Mouse (Mus musculus) c-Kit-positive CD71-positive TER-119-positive erythroid progenitor cells, embryonic 14.5 days (primary cell): Measurements from ENCODE around the gene Slc44a2.

Experiments used
- DNase-seq: peaks from one replicate; pipeline ENCODE4 v3.0.0-alpha.2; 2013; ENCODE audit warnings: low spot score

Gene Slc44a2

DNA sequence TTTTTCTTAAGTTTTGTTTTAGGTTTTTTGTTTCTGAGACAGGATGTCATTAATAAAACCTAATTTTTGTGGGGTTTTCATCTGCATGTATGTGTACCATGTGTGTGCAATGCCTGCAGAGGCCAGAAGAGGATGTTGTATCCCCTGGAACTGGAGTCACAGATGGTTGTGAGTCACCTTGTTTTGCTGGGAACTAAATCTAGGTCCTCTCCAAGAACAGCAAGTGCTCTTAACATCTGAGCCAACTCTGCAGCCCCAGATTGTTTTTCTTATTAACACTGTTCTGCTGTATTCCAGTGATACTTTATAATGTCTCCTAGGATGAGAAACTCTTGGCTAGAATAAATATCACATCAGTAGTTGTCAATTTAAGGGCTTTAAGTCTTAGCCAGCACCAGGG, 60.4 kb downstream of the Slc44a2 start:
- no peak for DNase-seq

DNA sequence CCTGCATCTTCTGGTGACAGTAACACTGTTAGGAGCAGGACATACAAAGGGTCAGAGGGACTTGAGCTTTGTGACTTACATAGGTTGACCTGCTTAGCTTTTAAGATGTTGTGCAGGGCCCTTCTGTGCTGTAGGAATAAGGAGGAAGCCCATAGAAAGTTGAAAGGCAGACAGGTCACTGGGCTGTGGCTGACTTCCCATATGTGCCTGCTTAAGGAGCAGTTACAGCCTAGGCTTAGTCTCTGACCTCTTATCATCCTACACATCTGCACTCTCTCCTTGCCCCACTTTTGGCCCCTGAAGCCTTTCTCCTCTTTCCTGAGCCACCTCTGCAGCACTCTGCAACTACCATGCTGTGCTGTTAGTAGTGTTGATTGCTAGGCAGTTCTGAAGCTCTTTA, 63.5 kb downstream of the Slc44a2 start:
- no peak for DNase-seq

DNA sequence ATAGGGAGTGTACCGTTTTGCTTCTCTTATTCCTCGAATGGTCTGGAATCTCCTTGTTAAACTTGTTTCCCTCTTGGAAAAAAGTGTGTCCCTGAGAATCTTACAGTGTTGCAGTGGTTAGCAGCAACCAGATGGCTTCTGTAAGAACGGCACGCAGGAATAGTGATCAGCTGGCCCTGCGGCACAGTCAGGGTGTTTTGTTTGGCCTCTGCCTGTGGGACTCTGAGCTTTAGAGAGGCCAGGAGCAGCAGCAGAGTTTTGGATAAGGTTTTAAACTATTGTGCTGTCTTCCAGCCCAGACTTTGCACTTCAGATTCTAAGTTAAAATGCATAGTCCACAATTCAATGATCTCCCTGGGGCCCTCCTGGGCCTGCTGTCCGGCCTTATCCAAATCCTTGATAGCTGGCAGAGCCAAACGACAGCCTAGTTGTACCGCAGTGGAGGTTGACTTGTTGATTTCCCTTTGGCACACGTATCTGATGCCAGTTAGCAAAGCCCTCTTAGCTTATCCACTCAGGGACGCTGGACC, 72.2 kb downstream of the Slc44a2 start:
- DNase-seq: no peak

DNA sequence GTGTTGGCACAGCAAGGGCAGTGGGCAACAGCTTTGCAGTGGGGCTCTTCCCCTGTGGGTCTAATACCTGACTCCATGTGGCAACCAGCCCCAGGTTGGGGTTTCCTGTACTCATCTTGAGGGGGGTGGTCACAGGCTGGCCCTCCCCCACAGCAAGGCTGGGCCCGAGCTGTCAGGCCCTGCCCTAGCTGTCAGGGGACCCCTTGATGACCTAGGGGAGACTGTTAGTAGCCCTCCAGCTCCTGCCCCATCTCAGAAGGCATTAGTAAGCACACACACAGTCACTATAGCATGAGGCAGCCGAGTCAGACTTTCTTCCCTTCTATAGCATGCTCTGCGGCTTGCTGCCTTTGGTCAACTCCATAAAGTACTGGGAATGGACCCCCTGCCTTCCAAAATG, 75.2 kb downstream of the Slc44a2 start:
- no peak for DNase-seq

DNA sequence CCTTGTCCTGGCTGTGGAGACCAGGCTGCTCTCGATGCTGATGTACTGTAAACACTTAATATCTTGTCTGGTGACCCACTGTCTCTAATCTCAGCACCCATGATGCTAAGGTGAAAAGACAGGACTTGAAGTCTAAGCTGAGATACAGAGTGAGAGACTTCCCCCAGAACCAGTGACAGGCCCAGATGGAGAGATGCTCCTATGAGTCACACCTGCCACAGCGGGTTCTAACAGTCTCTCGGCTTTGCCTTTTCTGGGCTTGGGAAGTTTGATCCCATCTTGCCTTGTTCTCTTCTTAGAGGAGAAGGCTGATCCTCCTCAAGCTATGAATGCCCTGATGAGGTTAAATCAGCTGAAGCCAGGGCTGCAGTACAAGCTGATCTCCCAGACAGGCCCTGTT, 76.7 kb downstream of the Slc44a2 start:
- DNase-seq: no peak

DNA sequence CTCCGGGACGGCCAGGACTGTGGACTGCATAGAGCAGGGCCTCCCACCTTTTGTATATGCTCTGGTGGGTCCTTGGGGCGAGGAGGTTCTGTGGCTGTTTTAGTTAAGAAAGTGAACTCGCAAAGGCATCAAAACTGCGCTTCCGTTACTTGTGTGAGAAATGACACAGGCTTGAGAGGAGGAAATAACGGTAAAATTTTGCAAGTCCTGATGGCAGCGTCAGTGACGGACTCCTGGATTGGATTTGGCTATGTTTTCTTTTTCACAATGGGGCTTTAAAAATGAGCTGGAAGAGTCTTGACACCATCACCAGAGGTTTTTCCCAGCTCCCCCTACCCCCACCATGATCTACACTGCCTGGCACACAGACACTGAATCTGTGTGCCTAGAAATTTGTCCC, 80.5 kb downstream of the Slc44a2 start:
- DNase-seq: no peak

DNA sequence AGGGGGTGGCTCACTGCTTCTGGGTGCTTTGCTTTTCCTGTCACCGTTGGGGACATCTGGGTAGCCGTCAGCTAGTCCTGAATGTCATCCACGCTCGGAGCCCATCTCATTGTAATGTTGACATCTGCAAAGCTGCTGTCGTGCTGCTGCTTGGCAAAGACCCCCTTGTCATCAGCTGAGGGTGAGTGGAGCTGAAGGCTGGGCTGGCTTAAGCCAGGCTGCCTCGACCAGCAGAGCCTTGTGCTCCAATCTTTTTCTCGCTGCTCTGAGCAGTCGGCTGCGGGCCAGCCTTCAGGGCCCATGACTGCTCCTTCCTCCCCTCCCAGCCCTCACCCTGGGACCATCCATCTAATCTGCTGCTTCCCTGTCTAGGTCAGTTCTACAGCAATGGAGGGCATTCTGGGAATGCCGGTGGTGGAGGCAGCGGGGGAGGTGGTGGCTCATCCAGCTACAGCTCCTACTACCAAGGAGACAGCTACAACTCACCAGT, 82.3 kb downstream of the Slc44a2 start:
- no peak for DNase-seq

DNA sequence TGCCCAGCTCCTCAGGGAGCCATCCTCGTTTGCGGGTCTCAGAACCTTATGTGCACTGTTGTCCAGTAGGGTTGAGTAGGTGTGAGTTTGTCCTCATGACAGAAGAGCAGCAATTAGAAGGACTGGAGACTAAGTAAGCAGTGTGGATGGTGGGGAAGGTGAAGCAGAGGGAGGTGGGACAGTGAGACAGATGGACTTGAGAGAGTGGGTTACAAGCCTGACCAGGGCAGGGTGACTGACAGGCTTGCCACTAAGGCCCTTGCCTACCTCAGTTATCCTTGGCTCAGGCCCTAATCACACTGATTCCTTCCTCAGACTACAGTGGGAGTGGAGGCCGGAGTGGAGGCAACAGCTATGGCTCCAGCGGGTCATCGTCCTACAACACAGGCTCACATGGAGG, 83.2 kb downstream of the Slc44a2 start:
- no peak for DNase-seq
